Comparison of ENCODE assay signal across 8 mouse cellular contexts in genomic region chr9:96632073-96632690, GRCm38 (mm10). TPM values are rescaled to one million over a fixed set of nuclear protein-coding genes. Genes with fewer than 3 reads are reported as not detected.
DNase-seq lines count a peak whose midpoint lies in the region; ATAC-seq and TF ChIP-seq lines count a peak whose summit lies in the region.

No protein-coding gene starts in this region.

- TF ChIP-seq CTCF in E14TG2a.4 (conservative IDR thresholded peaks at IDR 0.05; ENCODE audit: low read length): no peak
- no peak for TF ChIP-seq CTCF in liver, embryonic 14.5 days (IDR thresholded peaks at IDR 0.05; ENCODE audit: low read depth)

- TF ChIP-seq EP300 in liver, embryonic 14.5 days (IDR thresholded peaks at IDR 0.05; ENCODE audit: low read depth): no peak

- H3K4me2 ChIP-seq in hindbrain, embryonic 16.5 days (ENCODE audit: low read length): peak overlapping the region; percentile 73
- peak overlapping the region; percentile 91 for H3K4me2 ChIP-seq in liver, embryonic 14.5 days (ENCODE audit: low read depth)

- H3K27me3 ChIP-seq in E14TG2a.4 (ENCODE audit: insufficient read depth, low read length): peaks cover 48% of the 10 kb centered on the region
- no peaks in the 10 kb centered on the region for H3K27me3 ChIP-seq in hindbrain, embryonic 16.5 days (replicated peaks; ENCODE audit: control insufficient read depth, insufficient read depth, low read length)
- H3K27me3 ChIP-seq in liver, embryonic 14.5 days (ENCODE audit: control insufficient read depth, insufficient read depth, low read length): peaks cover 19% of the 10 kb centered on the region

- H3K9me3 ChIP-seq in E14TG2a.4 (ENCODE audit: low read length): no peaks in the 10 kb centered on the region
- H3K9me3 ChIP-seq in hindbrain, embryonic 16.5 days (ENCODE audit: control insufficient read depth, low read length): no peaks in the 10 kb centered on the region
- H3K9me3 ChIP-seq in liver, embryonic 14.5 days (ENCODE audit: control insufficient read depth, low read length): no peaks in the 10 kb centered on the region

- 69% methylated on average over 6 of the region's 6 CpGs for WGBS in hindbrain, embryonic 16.5 days
- WGBS in liver, embryonic 14.5 days (ENCODE audit: insufficient replicate concordance): 57% methylated on average over 6 of the region's 6 CpGs

- peaks cover 28% of the 10 kb centered on the region for H3K4me1 ChIP-seq in E14TG2a.4 (replicated peaks; ENCODE audit: low read depth, low read length)
- peaks cover 8% of the 10 kb centered on the region for H3K4me1 ChIP-seq in hindbrain, embryonic 16.5 days (ENCODE audit: control insufficient read depth, insufficient read depth, low read depth, low read length)
- peaks cover 3 to 25% of the 10 kb centered on the region in 2 experiments for H3K4me1 ChIP-seq in liver, embryonic 14.5 days (replicated peaks; ENCODE audit: control insufficient read depth in 2 of 2, insufficient read depth in 2 of 2, low read length in 1 of 2)

- no peak overlapping the region for H3K27ac ChIP-seq in hindbrain, embryonic 16.5 days (ENCODE audit: low read depth, low read length)
- H3K27ac ChIP-seq in liver, embryonic 14.5 days: no peak overlapping the region

- DNase-seq in cerebellum, postnatal 10 days: peak; percentile 58 to 67
- DNase-seq in cerebellum, adult 11-12 months: no peak
- no peak for DNase-seq in liver, embryonic 14.5 days (ENCODE audit: low read depth in 3 of 3, low spot score in 3 of 3)
- DNase-seq in thymus, postnatal 25 days: no peak
- DNase-seq in ovary, postnatal 14 days (ENCODE audit: low spot score): no peak
- DNase-seq in adrenal gland, postnatal 4 days (ENCODE audit: low spot score in 2 of 2): no peak

- no peak for ATAC-seq in hindbrain, embryonic 16.5 days
- no peak for ATAC-seq in liver, embryonic 14.5 days (ENCODE audit: insufficient read depth)

- no peaks in the 10 kb centered on the region for H3K36me3 ChIP-seq in E14TG2a.4 (ENCODE audit: insufficient read depth, low read length)
- H3K36me3 ChIP-seq in hindbrain, embryonic 16.5 days (ENCODE audit: control insufficient read depth, insufficient read depth, low read length): no peaks in the 10 kb centered on the region
- H3K36me3 ChIP-seq in liver, embryonic 14.5 days (replicated peaks; ENCODE audit: control insufficient read depth, insufficient read depth, low read depth): no peaks in the 10 kb centered on the region

- no peak overlapping the region for H3K9ac ChIP-seq in hindbrain, embryonic 16.5 days (ENCODE audit: low read depth, low read length)
- H3K9ac ChIP-seq in liver, embryonic 14.5 days (replicated peaks): no peak overlapping the region

- peak overlapping the region; percentile 86 for H3K4me3 ChIP-seq in E14TG2a.4 (replicated peaks; ENCODE audit: low read length)
- H3K4me3 ChIP-seq in hindbrain, embryonic 16.5 days (ENCODE audit: low read length): no peak overlapping the region
- H3K4me3 ChIP-seq in liver, embryonic 14.5 days (ENCODE audit: insufficient read depth in 1 of 2, low read depth in 2 of 2, low read length in 2 of 2): peak overlapping the region in 1 of 2 experiments; percentile 83; a peak in 2 of 4 replicates

RNA-seq across cellular contexts. Expression of gene Rasa2, which starts 0.8 kb away (rescaled TPM):
- polyA plus RNA-seq in hindbrain, embryonic 16.5 days (2015; fragmentation: Nextera tagmentation; extraction: Ambion mirVana): 17.8 and 18.3 TPM in 2 replicates
- polyA plus RNA-seq in liver, embryonic 14.5 days (2012; rRNA removed): 0.63 and 0.84 TPM in 2 replicates
- 1.3 and 2.3 TPM in 2 replicates for polyA plus RNA-seq in liver, embryonic 14.5 days (2014; fragmentation: Nextera tagmentation; extraction: Ambion mirVana)
- total RNA-seq in adrenal gland, postnatal 4 days (2021): 10 to 100 TPM; 17.5 to 21.2 TPM

Comparison
In these comparisons a context has a peak if more than half of its experiments do, and no peak if none do; other contexts are left out.
1. DNase-seq: peak in cerebellum, postnatal 10 days (2 of 2); none in cerebellum, adult 11-12 months (single experiment), liver, embryonic 14.5 days (0 of 3), thymus, postnatal 25 days (single experiment), ovary, postnatal 14 days (single experiment) and adrenal gland, postnatal 4 days (0 of 2).